Mouse (Mus musculus) layer of hippocampus, adult 9-11 months (tissue): ENCODE measurements around the gene Egf.
"Not testable (repeated sequence)": the region's sequence is repeated elsewhere in the genome, so short reads cannot be mapped to it uniquely, and the experiment has no call there.

Source experiments
- DNase-seq: peaks from one replicate; pipeline ENCODE4 v3.0.0; 2022

Gene Egf

GRCm38 (mm10) chr3:129754650-129755604, at the start of gene Egf:
Gene Egf, minus strand, starts transcription at chr3:129755316.
- DNase-seq, result no peak

DNA sequence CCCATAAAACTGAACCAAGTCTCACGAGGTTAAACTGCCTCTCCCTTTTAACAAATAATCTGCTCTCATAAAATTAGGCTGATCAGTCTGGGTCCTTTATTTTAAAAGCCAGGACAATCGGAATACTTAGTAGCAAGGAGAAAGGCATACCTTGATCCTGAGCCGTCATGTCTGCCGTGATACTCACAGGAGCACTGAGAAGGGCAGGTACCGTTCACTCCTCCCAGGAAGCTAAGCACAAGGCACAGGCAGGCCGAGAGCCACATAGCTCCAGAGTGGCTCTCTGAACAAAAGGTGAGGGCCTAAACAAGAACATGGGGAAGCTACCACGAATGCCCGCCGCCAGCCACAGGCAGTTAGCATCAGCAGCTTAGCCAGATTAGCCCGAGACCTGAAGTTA, 48.6 kb upstream of the Egf start, which contains the start of gene Lrit3:
Gene Lrit3 (minus strand): TSS at position 266 of the 400 bp plus-strand sequence.
- no peak for DNase-seq

GRCm38 (mm10) chr3:129799011-129799410, 43.9 kb upstream of the Egf start:
- no peak for DNase-seq

- no peak for DNase-seq
These were observed 43.4 kb upstream of the Egf start for GRCm38 (mm10) chr3:129798551-129798950.

- no peak for DNase-seq
These were observed 42.2 kb upstream of the Egf start for GRCm38 (mm10) chr3:129797341-129797740.

- no peak for DNase-seq
These were observed 38.7 kb upstream of the Egf start for GRCm38 (mm10) chr3:129793801-129794200.

DNA sequence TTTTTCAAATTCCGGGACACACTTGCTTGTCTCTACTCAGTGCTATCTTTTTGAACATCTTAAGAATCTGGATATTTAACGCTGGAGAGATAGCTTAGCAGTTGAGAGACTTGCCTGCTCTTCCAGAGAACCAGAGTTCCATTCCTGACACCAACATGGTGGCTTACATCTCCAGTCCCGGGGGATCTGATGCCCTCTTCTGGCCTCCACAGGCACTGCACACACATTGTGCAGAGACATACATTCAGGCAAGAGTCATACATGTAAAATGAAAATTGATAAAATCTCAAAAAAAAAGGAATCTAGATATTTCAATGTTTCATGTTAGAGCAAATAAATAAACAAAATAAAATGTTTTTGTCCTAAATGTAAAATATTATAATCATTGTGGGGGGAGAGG, 27.6 kb upstream of the Egf start:
- no peak for DNase-seq

GRCm38 (mm10) chr3:129781435-129781834, 26.3 kb upstream of the Egf start:
- no peak for DNase-seq

- DNase-seq, result no peak
These were observed 16.1 kb upstream of the Egf start for GRCm38 (mm10) chr3:129771210-129771609.

DNA sequence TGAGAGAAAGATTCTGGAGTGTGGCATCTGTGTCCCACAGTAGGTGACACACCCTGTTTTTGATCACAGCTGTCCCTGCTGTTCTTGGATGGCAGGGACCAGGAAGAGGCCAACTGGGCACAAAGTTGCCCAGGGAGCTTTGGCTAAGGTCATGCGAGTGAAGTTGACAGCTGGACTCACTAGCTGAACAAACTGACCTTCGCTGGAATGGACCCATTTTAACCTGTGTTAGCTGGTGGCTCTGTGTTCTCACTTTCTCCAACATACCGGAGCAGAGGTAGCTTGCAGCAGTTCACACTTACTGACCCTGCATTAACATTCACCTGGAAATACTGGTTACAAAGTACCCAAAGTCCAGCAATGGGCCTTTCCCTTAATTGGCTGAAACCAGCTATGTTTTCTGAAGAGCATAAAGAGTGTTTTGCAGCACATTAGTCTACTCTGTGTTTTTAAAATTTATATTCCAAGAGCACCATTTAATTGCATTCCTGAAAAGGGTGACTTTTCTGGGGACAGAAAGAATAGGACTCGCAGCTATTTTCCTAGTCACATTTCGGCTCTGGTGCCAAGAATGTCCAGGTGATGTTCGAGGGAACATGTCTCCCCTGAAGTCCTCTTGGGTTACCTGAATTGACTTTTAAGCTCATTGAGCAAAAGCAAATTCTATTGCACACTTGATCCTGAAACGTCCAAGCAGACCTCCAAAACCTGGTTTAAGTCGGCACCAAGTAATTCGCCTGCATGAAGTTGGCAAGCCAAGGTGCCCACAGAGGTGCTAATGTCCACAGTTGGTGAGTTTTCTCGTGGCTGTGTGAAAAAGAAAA, 12.1 kb upstream of the Egf start:
- no peak for DNase-seq

- no peak for DNase-seq
These were observed 11.0 kb upstream of the Egf start for GRCm38 (mm10) chr3:129766106-129766505.

GRCm38 (mm10) chr3:129757599-129757998, 2.5 kb upstream of the Egf start:
- DNase-seq, result not testable (repeated sequence)

GRCm38 (mm10) chr3:129744803-129745202, 10.3 kb downstream of the Egf start:
- DNase-seq, result no peak

GRCm38 (mm10) chr3:129742781-129743180, 12.3 kb downstream of the Egf start:
- no peak for DNase-seq

GRCm38 (mm10) chr3:129738291-129739183, 16.6 kb downstream of the Egf start:
- no peak for DNase-seq

- no peak for DNase-seq
These were observed 23.5 kb downstream of the Egf start for GRCm38 (mm10) chr3:129731636-129732035.

- no peak for DNase-seq
These were observed 24.7 kb downstream of the Egf start for GRCm38 (mm10) chr3:129730426-129730825.

- DNase-seq, result no peak
These were observed 25.2 kb downstream of the Egf start for GRCm38 (mm10) chr3:129729916-129730315.

GRCm38 (mm10) chr3:129725592-129725991, 29.5 kb downstream of the Egf start:
- DNase-seq, result no peak

DNA sequence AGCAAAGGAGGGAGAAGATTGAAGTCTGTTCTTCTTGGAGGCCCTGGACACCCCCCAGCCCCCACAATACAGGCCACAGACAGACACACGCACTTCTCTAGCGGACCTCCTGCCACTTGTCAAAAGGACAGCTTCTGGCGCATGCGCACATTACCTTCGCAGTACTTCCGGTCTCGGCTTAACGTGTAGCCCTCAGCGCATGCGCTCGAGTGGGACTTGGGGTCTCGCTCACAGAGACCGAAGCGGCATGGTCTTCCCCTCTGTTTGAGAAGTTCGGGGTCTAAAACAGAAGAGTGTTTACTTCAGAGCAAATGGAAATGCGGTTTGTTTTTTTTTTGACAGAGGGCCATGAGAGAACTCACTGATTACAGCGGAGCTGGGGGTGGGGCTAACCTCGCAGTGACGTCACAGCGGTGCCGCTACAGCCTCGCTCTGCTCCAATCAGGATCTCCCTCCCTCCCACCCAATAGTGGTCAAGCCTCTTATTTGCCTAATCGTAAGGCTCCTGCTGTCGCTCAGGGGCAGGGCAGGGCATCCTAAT, 30.1 kb downstream of the Egf start:
- DNase-seq, result peak; percentile 96

GRCm38 (mm10) chr3:129724505-129724904, 30.6 kb downstream of the Egf start:
- DNase-seq, result no peak

DNA sequence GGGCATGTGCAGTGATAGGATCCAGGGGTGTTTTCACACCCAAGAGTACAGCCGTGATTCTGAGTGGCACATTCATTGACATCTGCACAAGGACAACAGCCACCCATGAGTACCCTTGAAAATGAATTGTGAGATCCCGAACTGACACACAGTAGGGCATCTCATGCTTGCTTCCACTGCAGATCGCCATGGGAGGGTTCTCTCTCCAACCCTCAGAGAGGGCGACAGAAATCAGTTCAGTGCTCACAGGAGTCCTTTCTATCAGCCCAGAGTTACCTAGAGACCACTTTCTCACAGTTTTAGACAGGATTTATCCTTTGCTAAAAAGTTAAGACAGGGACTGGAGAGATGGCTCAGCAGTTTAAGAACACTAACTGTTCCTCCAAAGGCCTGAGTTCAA, 31.8 kb downstream of the Egf start:
- no peak for DNase-seq
